Mouse (Mus musculus): ENCODE measurements around the gene Snx22. TPM values are rescaled to one million over a fixed set of nuclear protein-coding genes. Genes with fewer than 3 reads are reported as not detected.

The Snx22 gene
- polyA plus RNA-seq, 1 experiment from 2014 or later = 14.7 TPM

DNA sequence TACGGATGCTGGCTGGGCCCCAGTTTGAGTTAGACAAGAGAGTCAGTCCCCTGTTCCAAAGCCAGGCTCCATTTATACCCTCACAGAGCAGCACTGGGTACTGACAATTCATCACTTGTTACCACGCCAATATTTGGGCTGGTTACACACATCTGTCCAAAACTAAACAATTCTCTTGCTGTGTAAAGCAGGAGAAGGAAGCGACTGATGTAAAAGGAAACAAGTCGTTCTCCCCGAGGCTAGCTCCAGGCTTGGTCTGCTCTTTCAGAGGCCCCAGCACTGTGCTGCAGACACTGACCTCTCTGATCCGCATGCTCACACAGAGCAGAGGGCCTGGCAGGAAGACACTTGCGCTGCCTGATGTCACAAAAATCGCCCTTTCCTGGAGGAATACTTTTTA lies 32.1 kb upstream of the Snx22 start:
- WGBS = 86% methylated on average over 8 of the region's 8 CpGs

DNA sequence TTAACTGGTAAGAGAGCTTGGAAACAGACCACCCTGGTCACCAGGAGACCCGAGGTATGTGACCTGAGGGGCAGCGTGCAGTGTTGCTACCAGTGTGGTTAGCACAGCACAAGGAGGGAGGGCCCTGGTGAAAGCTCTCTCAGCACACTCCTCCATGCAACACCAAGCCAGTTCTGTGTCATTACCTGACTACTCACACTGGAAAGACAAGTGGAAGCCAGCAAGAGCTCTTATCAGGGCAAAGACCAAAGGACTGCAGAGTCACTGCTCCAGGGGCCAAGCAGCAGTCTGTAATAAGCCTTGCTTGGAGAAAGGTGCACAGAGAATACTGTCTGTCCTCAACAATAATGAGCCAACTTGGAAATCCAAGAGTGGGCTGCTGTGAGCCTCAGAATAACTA lies 23.1 kb upstream of the Snx22 start:
- H3K4me3 ChIP-seq (ENCODE audit: low read length) = no peak overlapping the region
- 83% methylated on average over 2 of the region's 2 CpGs for WGBS
- peaks cover 54% of the 10 kb centered on the region for H3K36me3 ChIP-seq (ENCODE audit: control insufficient read depth, insufficient read depth, low read length)
- H3K9me3 ChIP-seq (ENCODE audit: control insufficient read depth, low read length) = no peaks in the 10 kb centered on the region
- H3K27me3 ChIP-seq (replicated peaks; ENCODE audit: control insufficient read depth, insufficient read depth, low read length) = no peaks in the 10 kb centered on the region
- H3K9ac ChIP-seq (ENCODE audit: low read depth, low read length) = no peak overlapping the region
- H3K4me1 ChIP-seq (ENCODE audit: control insufficient read depth, insufficient read depth, low read depth, low read length) = no peaks in the 10 kb centered on the region
- H3K27ac ChIP-seq (ENCODE audit: low read depth, low read length) = no peak overlapping the region
- H3K4me2 ChIP-seq (ENCODE audit: low read length) = no peak overlapping the region
- no peak for ATAC-seq

More for the DNA sequence above, 32.1 kb upstream of the Snx22 start:
- Histone ChIP-seq H3K4me3 (ENCODE audit: low read length) (no peak overlapping the region), H3K4me1 (ENCODE audit: control insufficient read depth, insufficient read depth, low read depth, low read length) (no peaks in the 10 kb centered on the region), H3K36me3 (ENCODE audit: control insufficient read depth, insufficient read depth, low read length) (peaks cover 19% of the 10 kb centered on the region), H3K9me3 (ENCODE audit: control insufficient read depth, low read length) (no peaks in the 10 kb centered on the region), H3K9ac (ENCODE audit: low read depth, low read length) (no peak overlapping the region), H3K27ac (ENCODE audit: low read depth, low read length) (no peak overlapping the region), H3K27me3 (replicated peaks; ENCODE audit: control insufficient read depth, insufficient read depth, low read length) (no peaks in the 10 kb centered on the region), H3K4me2 (ENCODE audit: low read length) (no peak overlapping the region)
- ATAC-seq = no peak

DNA sequence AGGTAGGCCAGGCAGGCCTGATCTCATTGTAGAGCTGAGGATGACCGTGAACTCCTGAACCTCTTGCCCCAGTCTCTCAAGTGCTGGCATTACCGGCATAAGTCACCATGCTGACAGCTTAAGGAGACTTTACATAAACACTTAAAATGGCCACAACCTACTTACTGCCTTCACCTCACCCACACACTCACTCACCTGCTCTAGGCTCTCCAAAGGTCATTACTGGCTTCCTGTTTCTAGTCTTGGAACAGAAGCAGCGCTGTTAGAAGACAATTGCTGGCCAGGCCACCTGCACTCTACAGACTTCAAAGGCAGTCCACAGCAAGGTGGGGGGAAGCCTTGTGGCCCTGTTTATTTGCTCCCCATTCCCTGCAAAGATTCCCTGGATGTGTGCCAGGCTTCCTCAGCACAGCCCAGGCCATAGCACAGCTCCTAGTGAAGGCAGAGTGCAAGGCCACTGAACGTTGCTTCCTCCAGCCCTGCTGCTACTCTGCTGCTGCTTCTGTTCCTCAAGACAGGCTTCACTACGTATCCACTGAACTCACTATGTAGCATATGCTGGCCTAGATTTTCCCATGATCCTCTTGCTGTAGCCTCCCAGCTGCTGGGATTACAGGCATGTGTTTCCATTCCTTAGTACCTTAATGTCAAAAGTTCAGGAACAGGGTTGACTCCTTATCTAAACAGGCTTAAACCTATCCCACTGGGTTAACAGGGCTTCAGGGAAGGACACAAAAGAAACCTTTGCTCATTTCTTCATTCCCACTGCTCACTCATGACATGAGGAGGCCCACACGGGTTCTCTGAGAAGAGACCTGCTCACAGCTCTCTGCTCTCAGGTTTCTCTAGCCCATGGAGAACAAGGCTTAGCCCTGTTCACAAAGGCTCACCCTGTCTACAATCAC lies 22.1 kb upstream of the Snx22 start:
- Histone ChIP-seq H3K9ac (ENCODE audit: low read depth, low read length) (no peak overlapping the region), H3K4me1 (ENCODE audit: control insufficient read depth, insufficient read depth, low read depth, low read length) (no peaks in the 10 kb centered on the region), H3K4me2 (ENCODE audit: low read length) (no peak overlapping the region), H3K27me3 (replicated peaks; ENCODE audit: control insufficient read depth, insufficient read depth, low read length) (no peaks in the 10 kb centered on the region), H3K27ac (ENCODE audit: low read depth, low read length) (peak overlapping the region; percentile 42; the same call in 1 of the 2 replicates), H3K4me3 (ENCODE audit: low read length) (no peak overlapping the region), H3K9me3 (ENCODE audit: control insufficient read depth, low read length) (no peaks in the 10 kb centered on the region), H3K36me3 (ENCODE audit: control insufficient read depth, insufficient read depth, low read length) (peaks cover 49% of the 10 kb centered on the region)
- ATAC-seq = no peak
- WGBS = 81% methylated on average over 6 of the region's 6 CpGs

DNA sequence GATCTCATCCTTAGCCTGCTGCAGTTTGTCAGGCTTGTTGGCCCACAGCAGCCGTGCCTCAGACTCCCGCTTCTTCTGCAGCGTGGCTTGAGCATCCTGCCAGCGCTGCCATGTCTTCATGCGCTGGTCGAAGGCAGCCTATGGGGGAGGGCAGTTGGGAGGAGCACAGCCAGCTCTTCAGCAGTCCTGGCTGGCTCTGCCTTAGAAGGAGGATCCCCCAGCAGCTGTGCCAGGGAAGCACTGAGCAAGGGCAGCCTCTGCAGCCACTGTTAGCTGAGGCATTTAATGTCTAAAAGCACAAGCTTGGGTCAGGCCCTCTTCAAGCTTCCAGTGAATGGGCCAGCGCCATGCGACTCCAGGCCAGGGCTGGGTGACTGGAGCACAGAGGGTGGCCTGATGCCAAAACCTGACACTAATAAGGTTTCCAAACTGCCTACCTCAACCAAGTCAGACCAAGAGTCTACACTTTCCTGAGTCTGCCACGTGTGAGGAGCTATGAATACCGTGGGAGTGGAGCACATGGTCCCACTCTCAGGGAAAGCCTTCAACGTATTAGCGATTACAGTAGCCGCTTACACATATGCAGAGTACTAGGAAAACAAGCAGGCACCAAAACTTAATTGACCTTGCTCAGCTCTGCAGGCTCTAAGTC lies 21.2 kb upstream of the Snx22 start:
- H3K4me1 ChIP-seq (ENCODE audit: control insufficient read depth, insufficient read depth, low read depth, low read length) = no peaks in the 10 kb centered on the region
- WGBS = 84% methylated on average over 13 of the region's 13 CpGs
- no peaks in the 10 kb centered on the region for H3K9me3 ChIP-seq (ENCODE audit: control insufficient read depth, low read length)
- H3K9ac ChIP-seq (ENCODE audit: low read depth, low read length) = no peak overlapping the region
- ATAC-seq = peak; percentile 58
- no peak overlapping the region for H3K4me3 ChIP-seq (ENCODE audit: low read length)
- H3K36me3 ChIP-seq (ENCODE audit: control insufficient read depth, insufficient read depth, low read length) = peaks cover 45% of the 10 kb centered on the region
- H3K27ac ChIP-seq (ENCODE audit: low read depth, low read length) = peak overlapping the region; percentile 42; the same call in 1 of the 2 replicates
- H3K4me2 ChIP-seq (ENCODE audit: low read length) = no peak overlapping the region
- no peaks in the 10 kb centered on the region for H3K27me3 ChIP-seq (replicated peaks; ENCODE audit: control insufficient read depth, insufficient read depth, low read length)

DNA sequence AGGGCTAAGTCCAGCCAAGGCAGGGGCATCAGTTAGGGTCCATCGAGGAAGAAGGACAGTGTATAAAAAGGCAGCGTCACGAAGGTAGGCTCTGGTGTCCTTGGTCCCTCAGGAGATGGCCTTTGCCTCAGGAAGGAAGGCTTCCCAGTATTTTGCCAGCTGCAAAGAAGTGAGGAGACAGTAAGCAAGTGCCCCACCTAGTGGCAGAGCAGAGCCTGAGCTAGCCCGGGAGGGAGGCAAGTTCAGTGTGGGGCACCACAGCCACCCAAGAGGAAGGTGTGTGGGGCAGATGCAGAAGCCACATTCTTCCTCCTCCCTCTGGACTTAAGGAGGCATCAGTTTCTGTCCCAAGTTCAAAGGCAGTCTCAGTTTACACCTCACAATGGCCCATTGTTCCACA lies 18.9 kb upstream of the Snx22 start:
- Histone ChIP-seq H3K27me3 (replicated peaks; ENCODE audit: control insufficient read depth, insufficient read depth, low read length) (no peaks in the 10 kb centered on the region), H3K4me1 (ENCODE audit: control insufficient read depth, insufficient read depth, low read depth, low read length) (no peaks in the 10 kb centered on the region), H3K4me3 (ENCODE audit: low read length) (no peak overlapping the region), H3K36me3 (ENCODE audit: control insufficient read depth, insufficient read depth, low read length) (peaks cover 32% of the 10 kb centered on the region), H3K9me3 (ENCODE audit: control insufficient read depth, low read length) (no peaks in the 10 kb centered on the region), H3K9ac (ENCODE audit: low read depth, low read length) (no peak overlapping the region), H3K27ac (ENCODE audit: low read depth, low read length) (no peak overlapping the region), H3K4me2 (ENCODE audit: low read length) (no peak overlapping the region)
- 49% methylated on average over 4 of the region's 4 CpGs for WGBS
- ATAC-seq = no peak

DNA sequence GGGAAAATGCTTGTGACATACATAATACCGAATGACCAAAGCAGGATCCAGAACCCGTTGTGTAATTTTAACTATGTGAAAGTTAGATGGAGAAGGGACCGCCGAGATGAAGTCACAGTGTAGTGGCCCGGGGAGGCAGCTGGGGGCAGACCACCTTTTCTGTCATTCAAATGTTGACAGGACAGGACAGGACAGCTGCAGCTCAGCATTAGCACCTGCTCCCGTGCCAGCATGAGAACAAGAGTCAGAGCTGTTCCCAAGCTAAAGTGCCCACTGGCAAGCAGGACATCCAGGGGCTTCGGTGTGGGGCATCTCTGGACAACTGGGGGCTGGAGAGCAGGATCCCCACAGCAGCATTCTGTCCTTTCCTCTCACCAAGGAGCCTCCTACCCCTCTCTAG lies 17.5 kb upstream of the Snx22 start:
- Histone ChIP-seq H3K27ac (ENCODE audit: low read depth, low read length) (no peak overlapping the region), H3K9ac (ENCODE audit: low read depth, low read length) (no peak overlapping the region), H3K4me2 (ENCODE audit: low read length) (no peak overlapping the region), H3K4me1 (ENCODE audit: control insufficient read depth, insufficient read depth, low read depth, low read length) (no peaks in the 10 kb centered on the region), H3K27me3 (replicated peaks; ENCODE audit: control insufficient read depth, insufficient read depth, low read length) (no peaks in the 10 kb centered on the region), H3K36me3 (ENCODE audit: control insufficient read depth, insufficient read depth, low read length) (peaks cover 21% of the 10 kb centered on the region), H3K9me3 (ENCODE audit: control insufficient read depth, low read length) (no peaks in the 10 kb centered on the region), H3K4me3 (ENCODE audit: low read length) (no peak overlapping the region)
- 92% methylated on average over 7 of the region's 7 CpGs for WGBS
- no peak for ATAC-seq

DNA sequence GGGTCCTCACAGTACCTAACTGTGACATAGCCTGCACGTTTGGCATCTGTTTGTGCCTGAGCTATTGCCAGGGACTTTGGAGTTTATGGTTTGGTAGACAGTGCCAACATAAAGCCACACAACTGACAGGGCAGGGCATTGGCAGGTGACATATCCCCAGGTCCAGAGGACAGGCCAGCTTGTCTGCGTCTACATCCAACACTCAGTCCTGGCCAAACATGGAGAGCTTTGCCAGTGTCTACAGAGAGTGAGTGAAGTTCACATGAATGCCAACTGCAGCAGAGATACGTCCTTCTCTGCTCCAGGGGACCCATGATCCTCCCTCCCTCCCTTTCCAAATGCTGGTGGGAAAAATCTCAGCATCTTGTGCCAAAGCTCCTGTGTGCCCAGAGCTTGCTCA lies 14.7 kb upstream of the Snx22 start:
- whole genome bisulfite sequencing = 78% methylated on average over 3 of the region's 3 CpGs
- ATAC-seq = no peak
- no peaks in the 10 kb centered on the region for H3K4me1 ChIP-seq (ENCODE audit: control insufficient read depth, insufficient read depth, low read depth, low read length)

DNA sequence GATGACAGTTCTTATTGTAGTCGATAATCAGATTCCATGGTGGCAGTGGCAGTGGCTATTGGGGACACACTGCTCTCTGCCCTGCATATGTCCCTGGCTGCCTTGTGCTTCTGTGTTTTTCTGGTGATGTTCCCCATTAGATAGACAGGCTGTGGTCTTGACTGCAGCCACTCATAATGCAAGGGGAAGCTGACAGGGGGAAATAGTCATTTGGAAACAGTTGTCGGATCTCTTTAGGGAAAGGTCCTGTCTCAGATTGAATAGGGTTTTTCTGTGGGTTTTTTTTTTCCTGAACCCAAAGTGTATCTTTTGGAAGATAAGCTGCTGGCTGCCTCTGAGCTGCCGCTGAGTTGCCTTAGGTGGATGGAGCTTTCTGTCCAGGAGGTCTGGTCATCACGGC lies 12.5 kb upstream of the Snx22 start:
- H3K27ac ChIP-seq (ENCODE audit: low read depth, low read length) = no peak overlapping the region
- WGBS = 85% methylated on average over 4 of the region's 4 CpGs
- 0 out of 2 replicates have a peak, but pooled peaks cover 2% of the 10 kb centered on the region for H3K4me1 ChIP-seq (ENCODE audit: control insufficient read depth, insufficient read depth, low read depth, low read length)
- no peaks in the 10 kb centered on the region for H3K36me3 ChIP-seq (ENCODE audit: control insufficient read depth, insufficient read depth, low read length)
- no peak for ATAC-seq
- no peaks in the 10 kb centered on the region for H3K27me3 ChIP-seq (replicated peaks; ENCODE audit: control insufficient read depth, insufficient read depth, low read length)
- H3K4me2 ChIP-seq (ENCODE audit: low read length) = no peak overlapping the region
- no peaks in the 10 kb centered on the region for H3K9me3 ChIP-seq (ENCODE audit: control insufficient read depth, low read length)
- H3K9ac ChIP-seq (ENCODE audit: low read depth, low read length) = no peak overlapping the region
- H3K4me3 ChIP-seq (ENCODE audit: low read length) = no peak overlapping the region

More for the DNA sequence above, 14.7 kb upstream of the Snx22 start:
- H3K27ac ChIP-seq (ENCODE audit: low read depth, low read length) = no peak overlapping the region
- H3K4me2 ChIP-seq (ENCODE audit: low read length) = no peak overlapping the region
- peaks cover 9% of the 10 kb centered on the region for H3K36me3 ChIP-seq (ENCODE audit: control insufficient read depth, insufficient read depth, low read length)
- H3K9me3 ChIP-seq (ENCODE audit: control insufficient read depth, low read length) = no peaks in the 10 kb centered on the region
- H3K9ac ChIP-seq (ENCODE audit: low read depth, low read length) = no peak overlapping the region
- H3K4me3 ChIP-seq (ENCODE audit: low read length) = no peak overlapping the region
- H3K27me3 ChIP-seq (replicated peaks; ENCODE audit: control insufficient read depth, insufficient read depth, low read length) = no peaks in the 10 kb centered on the region

DNA sequence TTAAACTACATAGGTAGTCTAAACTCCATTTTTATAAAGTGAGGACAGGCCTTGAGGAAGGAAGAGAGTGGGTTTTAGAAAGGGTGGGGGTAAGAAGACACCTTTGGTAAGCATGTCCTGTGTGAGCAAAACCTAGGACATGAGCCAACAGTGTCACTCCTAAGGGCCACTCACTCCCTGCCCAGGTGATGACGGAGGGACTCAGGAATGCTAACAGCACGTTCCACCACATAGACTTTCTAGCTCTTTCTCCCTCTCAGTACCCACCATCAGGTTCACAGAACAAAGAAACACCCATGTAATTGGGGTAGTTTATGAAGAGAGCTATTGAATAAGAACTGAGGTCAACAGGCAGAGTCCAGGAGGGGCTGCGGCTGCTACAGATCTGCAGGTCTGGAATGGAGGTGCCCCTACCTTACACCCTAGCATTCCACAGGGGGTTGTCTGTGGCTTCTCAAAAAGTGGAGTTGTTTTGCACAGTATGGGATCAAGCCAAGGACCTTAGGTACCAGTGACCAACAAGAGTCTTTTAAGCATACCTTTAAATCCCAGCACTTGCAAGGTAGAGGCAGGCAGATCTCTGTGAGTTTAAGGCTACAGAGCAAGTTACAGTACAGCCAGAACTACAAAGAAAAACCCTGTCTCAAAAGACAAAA lies 11.4 kb upstream of the Snx22 start:
- no peak overlapping the region for H3K27ac ChIP-seq (ENCODE audit: low read depth, low read length)
- no peaks in the 10 kb centered on the region for H3K36me3 ChIP-seq (ENCODE audit: control insufficient read depth, insufficient read depth, low read length)
- 0 out of 2 replicates have a peak, but pooled peaks cover 2% of the 10 kb centered on the region for H3K4me1 ChIP-seq (ENCODE audit: control insufficient read depth, insufficient read depth, low read depth, low read length)
- 74% methylated on average over 3 of the region's 3 CpGs for WGBS
- no peaks in the 10 kb centered on the region for H3K27me3 ChIP-seq (replicated peaks; ENCODE audit: control insufficient read depth, insufficient read depth, low read length)
- no peaks in the 10 kb centered on the region for H3K9me3 ChIP-seq (ENCODE audit: control insufficient read depth, low read length)
- H3K9ac ChIP-seq (ENCODE audit: low read depth, low read length) = no peak overlapping the region
- no peak overlapping the region for H3K4me2 ChIP-seq (ENCODE audit: low read length)
- no peak for ATAC-seq
- no peak overlapping the region for H3K4me3 ChIP-seq (ENCODE audit: low read length)

All from hindbrain, embryonic 16.5 days (tissue).